Mouse (Mus musculus): ENCODE results near the gene Babam1. TPM values are rescaled to one million over a fixed set of nuclear protein-coding genes. Genes with fewer than 3 reads are reported as not detected.

Babam1 gene
- 45.8 and 70.5 TPM in 2 replicates for polyA plus RNA-seq (2011; ENCODE audit: insufficient read depth, insufficient read length, low replicate concordance, missing spikeins)

- TF ChIP-seq POLR2A (IDR thresholded peaks at IDR 0.05; ENCODE audit: borderline replicate concordance, control insufficient read depth, low read depth, low read length) (peak; percentile 68; the same call in 1 of the 2 replicates), CTCF (IDR thresholded peaks at IDR 0.05; ENCODE audit: control insufficient read depth, insufficient read depth, low read length) (no peak)
- H3K4me3 ChIP-seq (replicated peaks; ENCODE audit: control insufficient read depth, low read depth, low read length), result peak within 1 kb of the TSS; percentile 84
- no peak within 1 kb of the TSS for H3K27ac ChIP-seq (ENCODE audit: control insufficient read depth, insufficient read depth, low read depth, low read length, poor library complexity)
These were observed at the start of gene Babam1 for GRCm38 (mm10) chr8:71396639-71397305. Babam1 (plus strand) TSS chr8:71396861.

DNA sequence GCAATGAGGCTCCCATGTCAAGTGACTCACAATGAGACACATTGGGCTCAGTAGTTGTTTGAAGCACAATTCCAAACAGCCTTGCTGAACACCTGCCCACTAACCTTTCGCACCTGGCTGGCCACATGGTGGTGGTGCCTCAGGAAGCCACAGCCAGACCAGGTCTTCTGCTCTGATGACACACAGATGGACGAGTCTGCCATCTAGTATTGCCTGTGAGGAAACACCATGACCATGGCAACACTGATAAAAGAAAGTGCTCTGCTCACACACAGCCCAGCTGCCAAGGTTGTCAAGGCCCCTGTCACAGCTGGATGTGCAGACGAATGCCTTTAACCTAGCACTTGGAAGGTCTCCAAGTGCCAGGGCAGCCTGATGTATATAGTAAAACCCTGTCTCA, 45.5 kb upstream of the Babam1 start:
- Histone ChIP-seq H3K27ac (ENCODE audit: control insufficient read depth, insufficient read depth, low read depth, low read length, poor library complexity) (no peak overlapping the region), H3K4me1 (ENCODE audit: control insufficient read depth, insufficient read depth, low read length) (no peaks in the 10 kb centered on the region; the same call in 1 of the 2 replicates), H3K4me3 (replicated peaks; ENCODE audit: control insufficient read depth, low read depth, low read length) (no peak overlapping the region)
- no peak for TF ChIP-seq CTCF (IDR thresholded peaks at IDR 0.05; ENCODE audit: control insufficient read depth, insufficient read depth, low read length)
- TF ChIP-seq POLR2A (IDR thresholded peaks at IDR 0.05; ENCODE audit: borderline replicate concordance, control insufficient read depth, low read depth, low read length), result no peak
- 68% methylated on average over 3 of the region's 3 CpGs for whole genome bisulfite sequencing

More at GRCm38 (mm10) chr8:71396639-71397305, at the start of gene Babam1:
- peaks cover 3% of the 10 kb centered on the region; the same call in 1 of the 2 replicates for H3K4me1 ChIP-seq (ENCODE audit: control insufficient read depth, insufficient read depth, low read length)
- under 1% methylated on average over 34 of the region's 34 CpGs for WGBS

DNA sequence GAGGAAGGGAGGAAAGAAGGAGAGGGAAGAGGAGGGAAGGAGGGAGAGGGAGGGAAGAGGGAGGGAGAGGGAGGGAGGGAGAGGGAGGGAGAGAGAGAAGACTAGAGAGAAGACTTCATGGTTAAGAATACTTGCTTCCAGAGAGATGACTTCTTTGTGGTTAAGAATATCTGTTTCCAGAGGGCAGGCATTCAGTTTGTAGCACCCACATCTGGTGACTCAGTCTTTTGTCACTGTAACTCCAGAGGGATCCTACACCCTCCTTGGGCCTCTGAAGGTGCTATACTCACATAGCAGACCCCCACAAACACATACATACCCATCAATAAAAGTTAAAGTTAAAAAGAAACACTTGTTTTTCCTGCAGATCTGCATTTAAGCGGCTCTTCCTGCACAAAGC, 45.1 kb upstream of the Babam1 start:
- Histone ChIP-seq H3K4me3 (replicated peaks; ENCODE audit: control insufficient read depth, low read depth, low read length) (no peak overlapping the region), H3K27ac (ENCODE audit: control insufficient read depth, insufficient read depth, low read depth, low read length, poor library complexity) (no peak overlapping the region), H3K4me1 (ENCODE audit: control insufficient read depth, insufficient read depth, low read length) (no peaks in the 10 kb centered on the region; the same call in 1 of the 2 replicates)
- TF ChIP-seq POLR2A (IDR thresholded peaks at IDR 0.05; ENCODE audit: borderline replicate concordance, control insufficient read depth, low read depth, low read length) (no peak), CTCF (IDR thresholded peaks at IDR 0.05; ENCODE audit: control insufficient read depth, insufficient read depth, low read length) (no peak)
- WGBS, result 86% methylated on average over 1 of the region's 1 CpGs

DNA sequence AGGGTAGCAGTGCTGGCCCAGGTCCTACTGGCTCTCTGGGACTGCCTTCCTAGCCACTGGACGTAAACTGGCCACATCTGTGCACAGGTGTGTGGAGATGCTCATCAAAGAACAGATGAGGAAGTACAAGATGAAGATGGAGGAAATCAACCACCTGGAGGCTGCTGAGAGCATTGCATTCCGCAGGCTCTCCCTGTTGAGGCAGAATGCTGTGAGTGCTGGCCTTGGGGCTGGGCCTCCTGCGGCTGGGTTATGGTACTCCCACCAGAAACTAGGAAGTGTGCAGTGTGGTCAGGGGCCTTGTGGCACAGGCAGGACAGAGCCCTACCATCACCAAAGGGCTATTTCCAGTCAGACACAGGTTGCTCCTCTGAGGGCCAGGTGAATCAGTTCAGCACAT, 38.6 kb upstream of the Babam1 start:
- Histone ChIP-seq H3K4me3 (replicated peaks; ENCODE audit: control insufficient read depth, low read depth, low read length) (no peak overlapping the region), H3K27ac (ENCODE audit: control insufficient read depth, insufficient read depth, low read depth, low read length, poor library complexity) (no peak overlapping the region), H3K4me1 (ENCODE audit: control insufficient read depth, insufficient read depth, low read length) (no peaks in the 10 kb centered on the region)
- 83% methylated on average over 3 of the region's 3 CpGs for WGBS
- TF ChIP-seq CTCF (IDR thresholded peaks at IDR 0.05; ENCODE audit: control insufficient read depth, insufficient read depth, low read length) (no peak), POLR2A (IDR thresholded peaks at IDR 0.05; ENCODE audit: borderline replicate concordance, control insufficient read depth, low read depth, low read length) (no peak)

DNA sequence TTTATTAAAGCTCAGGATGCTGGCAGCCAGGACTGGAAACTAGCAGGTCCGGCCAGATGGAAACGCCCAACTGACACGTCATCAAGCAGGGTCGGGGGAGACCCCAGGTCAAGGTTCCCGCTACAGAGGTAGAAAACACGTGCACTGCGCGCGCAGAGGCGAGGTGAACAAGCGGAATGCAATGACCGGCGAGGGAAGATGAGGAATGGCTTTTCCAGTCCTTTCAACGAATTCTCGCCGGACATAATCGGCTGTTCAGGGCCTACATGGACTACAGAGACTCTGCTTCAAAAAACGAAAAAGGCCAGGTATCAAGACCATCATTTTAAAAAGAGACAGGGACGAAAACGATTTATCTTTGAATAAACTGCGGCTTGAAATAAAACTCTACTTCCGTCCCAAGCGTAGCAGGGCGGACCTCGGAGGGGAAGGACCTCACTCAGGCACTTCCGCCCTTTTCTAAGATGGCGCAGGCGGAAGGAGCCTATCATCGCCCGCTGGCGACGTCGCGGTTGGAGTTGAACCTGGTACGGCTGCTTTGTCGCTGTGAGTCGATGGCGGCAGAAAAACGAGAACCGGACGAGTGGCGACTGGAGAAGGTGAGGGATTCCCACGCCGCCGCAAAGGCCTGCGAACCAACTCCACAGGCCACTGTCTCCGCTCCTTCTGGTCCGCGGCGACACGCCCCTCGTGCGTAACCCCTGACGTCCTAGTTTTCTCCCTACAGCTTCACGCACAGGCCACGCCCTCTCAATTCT, 29.7 kb upstream of the Babam1 start, which contains the start of gene Use1:
Use1 (plus strand) TSS at position 78 of the 758 bp plus-strand sequence.
- no peak for TF ChIP-seq CTCF (IDR thresholded peaks at IDR 0.05; ENCODE audit: control insufficient read depth, insufficient read depth, low read length)
- TF ChIP-seq POLR2A (IDR thresholded peaks at IDR 0.05; ENCODE audit: borderline replicate concordance, control insufficient read depth, low read depth, low read length), result peak; percentile 73; the same call in 1 of the 2 replicates
- Histone ChIP-seq H3K27ac (ENCODE audit: control insufficient read depth, insufficient read depth, low read depth, low read length, poor library complexity) (peak within 1 kb of the TSS; percentile 91), H3K4me3 (replicated peaks; ENCODE audit: control insufficient read depth, low read depth, low read length) (peak within 1 kb of the TSS; percentile 80), H3K4me1 (ENCODE audit: control insufficient read depth, insufficient read depth, low read length) (peaks cover 2% of the 10 kb centered on the region; the same call in 1 of the 2 replicates)
- under 1% methylated on average over 56 of the region's 56 CpGs for WGBS

GRCm38 (mm10) chr8:71367529-71368176, 29.0 kb upstream of the Babam1 start:
- H3K4me3 ChIP-seq (replicated peaks; ENCODE audit: control insufficient read depth, low read depth, low read length), result peak overlapping the region; percentile 80
- TF ChIP-seq CTCF (IDR thresholded peaks at IDR 0.05; ENCODE audit: control insufficient read depth, insufficient read depth, low read length) (no peak), POLR2A (IDR thresholded peaks at IDR 0.05; ENCODE audit: borderline replicate concordance, control insufficient read depth, low read depth, low read length) (no peak)
- WGBS, result 21% methylated on average over 17 of the region's 17 CpGs
- H3K4me1 ChIP-seq (ENCODE audit: control insufficient read depth, insufficient read depth, low read length), result peaks cover 2% of the 10 kb centered on the region; the same call in 1 of the 2 replicates
- peak overlapping the region; percentile 91 for H3K27ac ChIP-seq (ENCODE audit: control insufficient read depth, insufficient read depth, low read depth, low read length, poor library complexity)

GRCm38 (mm10) chr8:71368366-71368765, 28.3 kb upstream of the Babam1 start:
- TF ChIP-seq CTCF (IDR thresholded peaks at IDR 0.05; ENCODE audit: control insufficient read depth, insufficient read depth, low read length) (no peak), POLR2A (IDR thresholded peaks at IDR 0.05; ENCODE audit: borderline replicate concordance, control insufficient read depth, low read depth, low read length) (no peak)
- H3K4me1 ChIP-seq (ENCODE audit: control insufficient read depth, insufficient read depth, low read length), result peaks cover 2% of the 10 kb centered on the region; the same call in 1 of the 2 replicates
- H3K4me3 ChIP-seq (replicated peaks; ENCODE audit: control insufficient read depth, low read depth, low read length), result no peak overlapping the region

More at GRCm38 (mm10) chr8:71368366-71368765, 28.3 kb upstream of the Babam1 start:
- no peak overlapping the region for H3K27ac ChIP-seq (ENCODE audit: control insufficient read depth, insufficient read depth, low read depth, low read length, poor library complexity)
